Mouse (Mus musculus) liver, embryonic 14.5 days (tissue): ENCODE measurements around the gene Gde1.

Experiments
- CTCF ChIP-seq: IDR thresholded peaks from 2 replicates; pipeline ENCODE4 v1.5.1; 2016; ENCODE audit warnings: antibody characterized with exemption, low read depth, control low read depth
- EP300 ChIP-seq: IDR thresholded peaks from 2 replicates; pipeline ENCODE4 v1.6.1; 2016; ENCODE audit warnings: antibody characterized with exemption, low read depth

DNA sequence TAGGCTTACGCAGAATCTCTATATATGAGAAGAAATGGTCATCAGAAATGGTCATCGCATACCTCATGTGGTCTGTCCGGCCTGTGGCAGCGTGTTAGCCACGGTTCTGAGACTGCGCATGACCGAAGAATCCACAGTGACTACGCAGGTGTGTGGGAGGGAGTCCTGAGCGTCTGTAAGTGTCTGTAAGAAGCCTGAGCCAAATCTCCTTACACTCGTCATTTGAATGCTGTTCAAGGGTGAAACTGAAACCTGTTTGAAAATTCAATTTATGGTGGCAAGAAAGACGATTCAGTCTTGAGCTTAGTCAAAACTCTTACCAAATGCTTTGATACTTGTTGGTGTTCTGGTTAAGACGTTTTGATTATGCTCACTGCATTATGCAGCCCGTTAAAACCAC, 27.6 kb upstream of the Gde1 start:
- TF ChIP-seq EP300 = no peak
- TF ChIP-seq CTCF = no peak
